In the genomic region with DNA sequence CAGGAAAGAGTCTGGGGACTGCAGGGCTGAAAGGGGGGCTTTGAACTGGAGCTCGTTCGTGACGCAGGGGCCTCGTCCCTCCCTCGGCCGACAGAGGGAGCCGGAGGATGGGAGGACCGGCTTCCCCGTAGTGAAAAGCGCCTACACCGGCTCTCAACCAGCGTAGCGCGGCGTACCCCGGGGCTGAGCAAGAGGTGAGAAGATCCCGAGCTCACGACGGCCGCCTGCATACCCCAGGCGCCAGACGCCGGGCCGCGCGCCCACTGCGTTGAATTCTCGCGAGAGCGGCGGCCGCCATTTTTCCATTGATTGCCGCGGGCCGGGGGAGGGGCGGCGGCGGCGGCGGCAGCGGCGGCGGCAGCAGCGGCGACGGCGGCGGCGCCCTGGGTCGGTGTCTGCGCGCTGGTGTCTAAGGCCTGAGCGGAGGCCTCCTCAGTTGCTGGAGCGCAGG, we compare ENCODE assay signal across 8 mouse cellular contexts. TPM values are rescaled to one million over a fixed set of nuclear protein-coding genes. Genes with fewer than 3 reads are reported as not detected.
DNase-seq lines count a peak whose midpoint lies in the region; ATAC-seq lines count a peak whose summit lies in the region.

A gene (plus strand): TSS at position 355 of the 451 bp plus-strand sequence.

- peak; percentile 50 for DNase-seq in WW6 (ENCODE audit: low read depth, low spot score)
- peak; percentile 87 to 88 for DNase-seq in cerebellum, postnatal 36 days
- DNase-seq in gastrocnemius, adult 18-20 months (ENCODE audit: low spot score) = peak; percentile 84
- peak; percentile 71 for DNase-seq in left cerebral cortex, adult 11 months (ENCODE audit: low spot score)
- DNase-seq in lung, postnatal 36 days = peak; percentile 87
- DNase-seq in retina, embryonic 14.5 days (ENCODE audit: low spot score) = peak; percentile 88
- peak; percentile 94 for DNase-seq in thymus, postnatal 4 days

- H3K9ac ChIP-seq in hindbrain, embryonic 15.5 days = peak within 1 kb of the TSS; percentile 96

- WGBS in hindbrain, embryonic 15.5 days = under 1% methylated on average over 52 of the region's 54 CpGs

- peak; percentile 94 for ATAC-seq in hindbrain, embryonic 15.5 days (ENCODE audit: low FRiP score, low read depth)

- no peaks in the 10 kb centered on the region for H3K9me3 ChIP-seq in hindbrain, embryonic 15.5 days

- H3K4me3 ChIP-seq in hindbrain, embryonic 15.5 days = peak within 1 kb of the TSS; percentile 92

- H3K4me1 ChIP-seq in hindbrain, embryonic 15.5 days (replicated peaks) = peaks cover 43% of the 10 kb centered on the region

- H3K36me3 ChIP-seq in hindbrain, embryonic 15.5 days = no peaks in the 10 kb centered on the region

- peak within 1 kb of the TSS; percentile 78 for H3K4me2 ChIP-seq in hindbrain, embryonic 15.5 days

- peak within 1 kb of the TSS; percentile 92 for H3K27ac ChIP-seq in hindbrain, embryonic 15.5 days (replicated peaks)

- no peaks in the 10 kb centered on the region for H3K27me3 ChIP-seq in hindbrain, embryonic 15.5 days

RNA-seq across cellular contexts. Expression of the gene that starts here (rescaled TPM):
- 100 to 1,000 TPM; 225 to 256 TPM for total RNA-seq in gastrocnemius, adult 18-20 months (2021)
- 63.7 and 65.4 TPM in 2 replicates for polyA plus RNA-seq in hindbrain, embryonic 15.5 days (2015; fragmentation: Nextera tagmentation; extraction: Ambion mirVana)

Comparison
In these comparisons a context has a peak if more than half of its experiments do, and no peak if none do; other contexts are left out.
1. Peak in every context shown above with its lines: DNase-seq, ATAC-seq, H3K4me3 ChIP-seq and H3K27ac ChIP-seq.